Comparison of ENCODE assay signal across 19 mouse cellular contexts in the genomic region with DNA sequence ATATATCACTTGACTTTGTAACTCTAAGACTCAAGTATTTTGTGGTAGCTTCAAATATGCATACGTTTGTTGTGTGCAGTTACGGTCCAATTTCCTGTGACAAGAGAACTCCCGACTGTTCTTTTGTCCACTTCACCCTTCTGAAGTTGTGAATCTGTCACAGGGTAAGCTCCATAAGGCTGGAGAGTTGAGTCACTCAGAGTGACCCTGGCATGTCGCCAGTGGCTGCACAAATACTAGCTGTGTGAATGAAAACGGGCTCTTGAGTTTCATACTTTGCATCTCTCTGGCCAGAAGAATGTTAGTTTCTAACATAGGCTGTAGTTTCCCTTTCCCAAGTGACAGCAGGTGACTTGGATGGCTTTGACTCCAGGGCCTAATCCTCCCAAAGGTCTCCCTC. TPM values are rescaled to one million over a fixed set of nuclear protein-coding genes. Genes with fewer than 3 reads are reported as not detected.
DNase-seq lines count a peak whose midpoint lies in the region; ATAC-seq and TF ChIP-seq lines count a peak whose summit lies in the region.
"Had no signal": no experiment of that assay in that cellular context is flagged by ENCODE, and none has a peak within 500 bp of the region (broad histone marks: within the 10 kb centered on the region; RNA-seq: fewer than 3 reads in every experiment).

No protein-coding gene starts in this region.

- no peak overlapping the region for H3K9ac ChIP-seq in liver, postnatal 0 days (replicated peaks)
- no peak overlapping the region for H3K9ac ChIP-seq in neural tube, embryonic 15.5 days (replicated peaks)
- H3K9ac ChIP-seq: forebrain, postnatal 0 days; heart, embryonic 12.5 days; hindbrain, embryonic 13.5 days; liver, embryonic 13.5 days; neural tube, embryonic 13.5 days had no signal

- H3K27ac ChIP-seq in liver, postnatal 0 days (ENCODE audit: low read depth): no peak overlapping the region
- H3K27ac ChIP-seq in neural tube, embryonic 15.5 days (replicated peaks): no peak overlapping the region
- no peak overlapping the region for H3K27ac ChIP-seq in forebrain, embryonic 10.5 days
- H3K27ac ChIP-seq: hindbrain, embryonic 13.5 days; liver, embryonic 13.5 days; neural tube, embryonic 13.5 days had no signal

- TF ChIP-seq EP300 in liver, postnatal 0 days (IDR thresholded peaks at IDR 0.05; ENCODE audit: low read depth): no peak

- no peaks in the 10 kb centered on the region for H3K9me3 ChIP-seq in liver, postnatal 0 days (ENCODE audit: low read length)
- no peaks in the 10 kb centered on the region for H3K9me3 ChIP-seq in neural tube, embryonic 15.5 days (replicated peaks)
- H3K9me3 ChIP-seq in forebrain, embryonic 10.5 days: no peaks in the 10 kb centered on the region
- H3K9me3 ChIP-seq: heart, embryonic 12.5 days; hindbrain, embryonic 13.5 days; liver, embryonic 13.5 days; neural tube, embryonic 13.5 days had no signal

- H3K4me2 ChIP-seq in liver, postnatal 0 days (ENCODE audit: low read depth, low read length): no peak overlapping the region
- no peak overlapping the region for H3K4me2 ChIP-seq in neural tube, embryonic 15.5 days
- H3K4me2 ChIP-seq: heart, embryonic 12.5 days; hindbrain, embryonic 13.5 days; liver, embryonic 13.5 days; midbrain, embryonic 11.5 days; neural tube, embryonic 13.5 days had no signal

- no peaks in the 10 kb centered on the region for H3K36me3 ChIP-seq in liver, postnatal 0 days (replicated peaks; ENCODE audit: insufficient read depth, low read length)
- H3K36me3 ChIP-seq in neural tube, embryonic 15.5 days: no peaks in the 10 kb centered on the region
- H3K36me3 ChIP-seq in forebrain, embryonic 10.5 days (replicated peaks): no peaks in the 10 kb centered on the region
- H3K36me3 ChIP-seq: heart, embryonic 12.5 days; hindbrain, embryonic 13.5 days; liver, embryonic 13.5 days; neural tube, embryonic 13.5 days had no signal

- TF ChIP-seq CTCF in liver, postnatal 0 days (IDR thresholded peaks at IDR 0.05; ENCODE audit: low read depth): no peak

- no peaks in the 10 kb centered on the region for H3K27me3 ChIP-seq in liver, postnatal 0 days (ENCODE audit: insufficient read depth, low read length)
- H3K27me3 ChIP-seq in neural tube, embryonic 15.5 days (replicated peaks): no peaks in the 10 kb centered on the region
- no peaks in the 10 kb centered on the region for H3K27me3 ChIP-seq in forebrain, embryonic 10.5 days (ENCODE audit: poor library complexity, severe bottlenecking)
- H3K27me3 ChIP-seq: heart, embryonic 12.5 days; hindbrain, embryonic 13.5 days; liver, embryonic 13.5 days; neural tube, embryonic 13.5 days had no signal

- intact Hi-C loops in gastrocnemius, postnatal 14 days (cut with DNase I; ENCODE audit: low total_unique reads): loop anchor here (10.0 kb wide), 2 partner anchors 188 to 398 kb away; no protein-coding TSS in a partner anchor

- no peak overlapping the region for H3K4me3 ChIP-seq in liver, postnatal 0 days (ENCODE audit: low read depth, low read length)
- H3K4me3 ChIP-seq in neural tube, embryonic 15.5 days (replicated peaks): no peak overlapping the region
- H3K4me3 ChIP-seq in forebrain, embryonic 10.5 days: no peak overlapping the region
- H3K4me3 ChIP-seq: heart, embryonic 12.5 days; hindbrain, embryonic 13.5 days; liver, embryonic 13.5 days; neural tube, embryonic 13.5 days had no signal

- WGBS in liver, postnatal 0 days (ENCODE audit: insufficient replicate concordance): 64% methylated on average over 5 of the region's 5 CpGs
- WGBS in neural tube, embryonic 15.5 days: 40% methylated on average over 5 of the region's 5 CpGs
- WGBS in forebrain, embryonic 10.5 days: 87% methylated on average over 5 of the region's 5 CpGs

- no peak for ATAC-seq in liver, postnatal 0 days
- no peak for ATAC-seq in neural tube, embryonic 15.5 days (ENCODE audit: low FRiP score)
- ATAC-seq: forebrain, postnatal 0 days had no signal

- peaks cover 21% of the 10 kb centered on the region for H3K4me1 ChIP-seq in liver, postnatal 0 days (ENCODE audit: insufficient read depth)
- no peaks in the 10 kb centered on the region for H3K4me1 ChIP-seq in neural tube, embryonic 15.5 days
- H3K4me1 ChIP-seq in forebrain, embryonic 10.5 days: peaks cover 10% of the 10 kb centered on the region

- DNase-seq in gastrocnemius, postnatal 14 days: peak; percentile 22
- no peak for DNase-seq in gastrocnemius, adult 8-10 months (ENCODE audit: low spot score in 2 of 2)
- peak; percentile 50 for DNase-seq in liver, postnatal 0 days
- no peak for DNase-seq in liver
- DNase-seq in adrenal gland, postnatal 10 days: peak; percentile 87
- peak; percentile 49 for DNase-seq in lung, postnatal 10 days
- no peak for DNase-seq in forebrain, embryonic 10.5 days (ENCODE audit: extremely low spot score, low spot score)
- DNase-seq: cerebellum, adult 9-10 months; forebrain, postnatal 0 days; liver, embryonic 13.5 days; thymus, postnatal 14 days had no signal

RNA-seq across cellular contexts. Expression of a gene that starts 14.0 kb away (rescaled TPM):
- not detected for total RNA-seq in gastrocnemius, postnatal 14 days (2021)
- total RNA-seq in gastrocnemius, adult 8-10 months (2022): not detected
- 0.09 TPM in 1 of 2 replicates, not detected in the other for polyA plus RNA-seq in liver, postnatal 0 days (2015; fragmentation: Nextera tagmentation; extraction: Ambion mirVana)
- total RNA-seq in adrenal gland, postnatal 10 days (2021): not detected
- not detected in 2 replicates for polyA plus RNA-seq in neural tube, embryonic 15.5 days (2015; fragmentation: Nextera tagmentation; extraction: Ambion mirVana)
- polyA plus RNA-seq in forebrain, embryonic 10.5 days (2016; fragmentation: Nextera tagmentation; extraction: Ambion mirVana): not detected in 2 replicates
- total RNA-seq: forebrain, postnatal 0 days; left cerebral cortex, postnatal 10 days had no signal
- polyA plus RNA-seq: embryonic facial prominence, embryonic 11.5 days; forebrain, postnatal 0 days; hindbrain, embryonic 13.5 days; kidney, embryonic 16.5 days; liver, embryonic 13.5 days; midbrain, embryonic 11.5 days; neural tube, embryonic 13.5 days had no signal

Comparison
In these comparisons a context has a peak if more than half of its experiments do, and no peak if none do; other contexts are left out.
1. DNase-seq: peak in gastrocnemius, postnatal 14 days (single experiment), liver, postnatal 0 days (single experiment), adrenal gland, postnatal 10 days (single experiment) and lung, postnatal 10 days (single experiment); none in gastrocnemius, adult 8-10 months (0 of 2), liver (single experiment) and forebrain, embryonic 10.5 days (single experiment).